Mouse (Mus musculus) kidney, embryonic 14.5 days (tissue): ENCODE data around the gene Pla2r1. TPM values are rescaled to one million over a fixed set of nuclear protein-coding genes. Genes with fewer than 3 reads are reported as not detected.

Experiments
- polyA plus RNA-seq: library from polyadenylated mRNA; unstranded; fragments of >200 nt; fragmentation: Nextera tagmentation; extraction: Ambion mirVana; gene quantifications from 2 replicates; pipeline ENCODE4 v1.2.1, GENCODE M21; 2014

Gene Pla2r1
- polyA plus RNA-seq, 1 experiment from 2014 or later, result 3.3 TPM

Other genes with a start within 250 kb of the Pla2r1 start
- 1.8 and 4.5 TPM in 2 replicates for gene Ly75, start 170.0 kb downstream of the Pla2r1 start, polyA plus RNA-seq
- gene Itgb6, start 169.3 kb upstream of the Pla2r1 start, polyA plus RNA-seq, result 3.4 and 8.9 TPM in 2 replicates